Mouse (Mus musculus) limb, embryonic 15.5 days (tissue): ENCODE data around the gene Fan1. TPM values are rescaled to one million over a fixed set of nuclear protein-coding genes. Genes with fewer than 3 reads are reported as not detected.

Experiments
- ATAC-seq: fragments of 200-750 bp; cut with Nextera tagmentation; 2 replicates; pipeline ENCODE4 v1.8.0; 2017; ENCODE audit warnings: low read depth, moderate TSS enrichment; ENCODE audit not compliant: insufficient number of reproducible peaks, low FRiP score, low TSS enrichment
- H3K27ac ChIP-seq: fragments of 300-500 bp; sonication (generic); 2 replicates; pipeline ENCODE4 v1.5.1; 2015; ENCODE audit warnings: moderate library complexity, mild to moderate bottlenecking, inconsistent platforms
- H3K27me3 ChIP-seq: fragments of 300-500 bp; sonication (generic); 2 replicates; pipeline ENCODE4 v1.6.1; 2015; ENCODE audit warnings: inconsistent platforms
- H3K36me3 ChIP-seq: fragments of 300-500 bp; sonication (generic); 2 replicates; pipeline ENCODE4 v1.6.1; 2015; ENCODE audit warnings: inconsistent platforms
- H3K4me1 ChIP-seq: fragments of 300-500 bp; sonication (generic); 2 replicates; pipeline ENCODE4 v1.6.1; 2015; ENCODE audit warnings: inconsistent platforms
- H3K4me2 ChIP-seq: fragments of 300-500 bp; sonication (generic); 2 replicates; pipeline ENCODE4 v1.6.1; 2015; ENCODE audit warnings: mild to moderate bottlenecking, inconsistent platforms
- H3K4me3 ChIP-seq: fragments of 300-500 bp; sonication (generic); 2 replicates; pipeline ENCODE4 v1.5.1; 2015; ENCODE audit warnings: mild to moderate bottlenecking, inconsistent platforms
- H3K9ac ChIP-seq: fragments of 300-500 bp; sonication (generic); 2 replicates; pipeline ENCODE4 v1.6.1; 2015; ENCODE audit warnings: inconsistent platforms
- H3K9me3 ChIP-seq: fragments of 300-500 bp; sonication (generic); 2 replicates; pipeline ENCODE4 v1.6.1; 2016; ENCODE audit warnings: inconsistent platforms
- WGBS: fragments of 180-500 bp; shearing (Covaris S2); methylation state at CpG from one replicate; pipeline ENCODE4 v1.1.7; 2015; 5-methylcytosine and 5-hydroxymethylcytosine counted together
- polyA plus RNA-seq: library from polyadenylated mRNA; unstranded; fragments of >200 nt; fragmentation: Nextera tagmentation; extraction: Ambion mirVana; gene quantifications from 2 replicates; pipeline ENCODE4 v1.2.1, GENCODE M21; 2015

Fan1 gene
- polyA plus RNA-seq, 1 experiment from 2014 or later: 8.0 TPM

- H3K4me2 ChIP-seq: no peak overlapping the region
- H3K4me1 ChIP-seq: peaks cover 6% of the 10 kb centered on the region; the same call in 1 of the 2 replicates
- H3K9me3 ChIP-seq: no peaks in the 10 kb centered on the region
- H3K4me3 ChIP-seq: no peak overlapping the region
- peak overlapping the region; percentile 79 for H3K27ac ChIP-seq
- ATAC-seq: peak; percentile 84
- H3K9ac ChIP-seq: no peak overlapping the region
- H3K36me3 ChIP-seq: peaks cover 84% of the 10 kb centered on the region
- H3K27me3 ChIP-seq: no peaks in the 10 kb centered on the region
- 71% methylated on average over 3 of the region's 3 CpGs for WGBS
These were observed 13.3 kb downstream of the Fan1 start for GRCm38 (mm10) chr7:64360586-64360945.

- no peak overlapping the region for H3K4me3 ChIP-seq
- peak overlapping the region; percentile 79 for H3K27ac ChIP-seq
- no peak overlapping the region for H3K4me2 ChIP-seq
- 77% methylated on average over 20 of the region's 20 CpGs for WGBS
- peak; percentile 78 for ATAC-seq
- no peaks in the 10 kb centered on the region for H3K9me3 ChIP-seq
- no peaks in the 10 kb centered on the region for H3K27me3 ChIP-seq
- H3K36me3 ChIP-seq: peaks cover 83% of the 10 kb centered on the region
- peaks cover 6% of the 10 kb centered on the region; the same call in 1 of the 2 replicates for H3K4me1 ChIP-seq
- H3K9ac ChIP-seq: no peak overlapping the region
These were observed 13.8 kb downstream of the Fan1 start for GRCm38 (mm10) chr7:64359943-64360585.

DNA sequence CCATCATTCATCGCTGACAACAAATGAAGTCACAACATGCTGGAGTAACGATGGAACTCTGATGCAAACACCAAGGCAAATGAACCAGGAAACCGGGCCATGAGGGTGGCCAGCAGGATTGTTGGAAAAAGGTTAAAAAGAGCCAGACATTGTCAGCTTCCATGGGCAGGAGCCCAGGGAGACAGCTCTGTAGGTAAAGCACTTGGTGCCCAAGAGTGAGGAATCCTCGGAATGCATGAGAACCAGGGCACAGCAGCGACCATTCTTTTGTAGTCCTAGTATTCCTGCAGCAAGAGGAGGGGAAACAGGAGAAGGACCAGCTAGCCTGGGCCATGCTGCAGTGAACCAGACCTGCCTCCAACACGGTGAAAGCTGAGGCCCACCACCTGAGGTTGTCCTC is 15.2 kb downstream of the Fan1 start:
- no peak overlapping the region for H3K4me3 ChIP-seq
- H3K4me1 ChIP-seq: peaks cover 6% of the 10 kb centered on the region; the same call in 1 of the 2 replicates
- H3K27me3 ChIP-seq: no peaks in the 10 kb centered on the region
- H3K36me3 ChIP-seq: peaks cover 76% of the 10 kb centered on the region
- WGBS: 83% methylated on average over 6 of the region's 6 CpGs
- no peaks in the 10 kb centered on the region for H3K9me3 ChIP-seq
- H3K4me2 ChIP-seq: no peak overlapping the region
- no peak overlapping the region for H3K9ac ChIP-seq
- H3K27ac ChIP-seq: no peak overlapping the region
- no peak for ATAC-seq

GRCm38 (mm10) chr7:64357405-64357804 is 16.5 kb downstream of the Fan1 start:
- WGBS: 91% methylated on average over 9 of the region's 9 CpGs
- peaks cover 6% of the 10 kb centered on the region; the same call in 1 of the 2 replicates for H3K4me1 ChIP-seq

DNA sequence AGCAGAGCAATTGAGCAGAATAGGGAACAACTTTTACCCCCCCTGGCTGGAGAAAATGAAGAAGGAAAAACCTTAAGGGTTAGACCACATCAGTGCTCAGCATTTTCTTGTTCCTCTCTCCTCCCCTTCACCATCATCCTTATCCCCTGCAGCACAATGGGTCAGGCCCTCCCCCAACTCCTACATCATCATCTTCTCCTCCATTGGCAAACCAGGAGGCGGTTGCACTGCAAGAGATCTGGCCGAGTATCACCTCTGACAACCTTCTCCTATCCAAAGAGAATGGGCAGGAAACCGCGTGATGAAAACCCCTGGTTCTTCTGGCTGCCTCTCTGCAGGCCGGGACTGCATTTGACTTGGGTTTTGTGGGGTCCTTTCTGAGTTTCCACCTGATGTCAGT is 17.2 kb downstream of the Fan1 start:
- Histone ChIP-seq H3K27ac (no peak overlapping the region), H3K4me3 (no peak overlapping the region), H3K9me3 (no peaks in the 10 kb centered on the region), H3K27me3 (no peaks in the 10 kb centered on the region), H3K36me3 (peaks cover 72% of the 10 kb centered on the region), H3K9ac (no peak overlapping the region), H3K4me2 (no peak overlapping the region), H3K4me1 (peaks cover 6% of the 10 kb centered on the region; the same call in 1 of the 2 replicates)
- 91% methylated on average over 5 of the region's 5 CpGs for WGBS
- no peak for ATAC-seq

More at GRCm38 (mm10) chr7:64357405-64357804, 16.5 kb downstream of the Fan1 start:
- no peak overlapping the region for H3K9ac ChIP-seq
- H3K27me3 ChIP-seq: no peaks in the 10 kb centered on the region
- no peak overlapping the region for H3K27ac ChIP-seq
- no peaks in the 10 kb centered on the region for H3K9me3 ChIP-seq
- ATAC-seq: 0 out of 2 replicates have a peak, but pooled peaks have one; percentile 5
- no peak overlapping the region for H3K4me2 ChIP-seq
- H3K36me3 ChIP-seq: peaks cover 75% of the 10 kb centered on the region
- H3K4me3 ChIP-seq: no peak overlapping the region

GRCm38 (mm10) chr7:64354206-64354605 is 19.7 kb downstream of the Fan1 start:
- H3K4me1 ChIP-seq: no peaks in the 10 kb centered on the region
- WGBS: 75% methylated on average over 14 of the region's 14 CpGs
- no peak overlapping the region for H3K27ac ChIP-seq
- no peak overlapping the region for H3K4me2 ChIP-seq
- no peak overlapping the region for H3K4me3 ChIP-seq
- H3K27me3 ChIP-seq: no peaks in the 10 kb centered on the region
- no peak overlapping the region for H3K9ac ChIP-seq
- peaks cover 64% of the 10 kb centered on the region for H3K36me3 ChIP-seq
- no peaks in the 10 kb centered on the region for H3K9me3 ChIP-seq
- ATAC-seq: no peak

DNA sequence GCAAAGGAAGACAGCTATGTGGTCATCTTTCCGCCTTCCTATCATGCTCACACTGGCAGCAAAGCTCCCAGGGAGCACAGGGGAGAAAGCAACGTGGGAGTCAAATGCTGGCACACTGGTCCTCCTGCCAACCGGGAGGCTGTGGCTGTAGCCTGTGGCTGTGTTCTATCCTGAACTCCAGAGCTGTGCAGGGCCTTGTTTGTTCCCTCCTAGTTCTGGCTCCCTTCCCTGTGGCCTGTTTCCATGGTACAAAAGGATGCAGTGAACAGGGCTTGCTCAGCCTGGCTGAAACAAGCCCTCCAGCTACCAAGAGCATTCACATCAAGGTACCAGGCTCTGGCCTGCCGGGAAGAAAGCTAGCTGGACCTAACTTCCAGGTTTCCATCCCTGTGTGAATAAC is 22.8 kb downstream of the Fan1 start:
- 80% methylated on average over 4 of the region's 4 CpGs for WGBS
- H3K36me3 ChIP-seq: peaks cover 62% of the 10 kb centered on the region
- no peak; the same call in 1 of the 2 replicates for ATAC-seq
- H3K4me1 ChIP-seq: no peaks in the 10 kb centered on the region
- H3K27ac ChIP-seq: no peak overlapping the region
- H3K9ac ChIP-seq: no peak overlapping the region
- no peak overlapping the region for H3K4me2 ChIP-seq
- H3K9me3 ChIP-seq: no peaks in the 10 kb centered on the region
- no peak overlapping the region for H3K4me3 ChIP-seq
- H3K27me3 ChIP-seq: no peaks in the 10 kb centered on the region

GRCm38 (mm10) chr7:64349147-64349861 is 24.6 kb downstream of the Fan1 start:
- H3K4me1 ChIP-seq: no peaks in the 10 kb centered on the region
- no peak overlapping the region for H3K9ac ChIP-seq
- ATAC-seq: no peak
- H3K27me3 ChIP-seq: no peaks in the 10 kb centered on the region
- WGBS: 84% methylated on average over 15 of the region's 15 CpGs
- no peak overlapping the region for H3K27ac ChIP-seq
- H3K9me3 ChIP-seq: no peaks in the 10 kb centered on the region
- H3K4me3 ChIP-seq: no peak overlapping the region
- H3K36me3 ChIP-seq: peaks cover 57% of the 10 kb centered on the region
- H3K4me2 ChIP-seq: no peak overlapping the region

DNA sequence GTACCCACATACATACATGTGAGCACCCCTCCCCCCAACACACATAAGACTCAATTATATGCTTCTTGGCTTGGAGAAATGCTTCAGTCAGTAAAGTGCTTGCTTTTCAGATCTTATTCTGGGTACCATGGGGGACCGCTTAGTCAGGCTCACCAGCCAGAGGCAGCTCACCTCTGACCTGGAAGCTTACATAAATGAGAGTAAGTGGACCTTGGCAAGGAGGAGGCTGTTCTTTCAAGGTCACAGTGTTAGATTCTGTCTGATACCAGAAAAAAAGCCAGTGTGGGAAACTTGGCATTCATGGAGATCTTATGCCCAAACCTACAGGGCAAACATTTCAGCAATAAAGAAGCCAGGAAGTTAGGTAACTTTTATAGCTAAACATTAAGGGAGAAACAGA is 26.1 kb downstream of the Fan1 start:
- H3K36me3 ChIP-seq: peaks cover 45% of the 10 kb centered on the region
- H3K4me1 ChIP-seq: no peaks in the 10 kb centered on the region
- no peaks in the 10 kb centered on the region for H3K9me3 ChIP-seq
- 81% methylated on average over 1 of the region's 1 CpGs for WGBS
- no peak overlapping the region for H3K4me3 ChIP-seq
- no peak overlapping the region for H3K4me2 ChIP-seq
- ATAC-seq: no peak
- no peak overlapping the region for H3K27ac ChIP-seq
- no peak overlapping the region for H3K9ac ChIP-seq
- no peaks in the 10 kb centered on the region for H3K27me3 ChIP-seq

GRCm38 (mm10) chr7:64332686-64333085 is 41.2 kb downstream of the Fan1 start:
- ATAC-seq: no peak
- Histone ChIP-seq H3K27ac (no peak overlapping the region), H3K36me3 (peaks cover 52% of the 10 kb centered on the region), H3K4me2 (no peak overlapping the region), H3K27me3 (no peaks in the 10 kb centered on the region), H3K9ac (no peak overlapping the region), H3K4me3 (no peak overlapping the region), H3K4me1 (no peaks in the 10 kb centered on the region), H3K9me3 (no peaks in the 10 kb centered on the region)
- 82% methylated on average over 1 of the region's 1 CpGs for WGBS

- no peaks in the 10 kb centered on the region for H3K9me3 ChIP-seq
- no peaks in the 10 kb centered on the region for H3K4me1 ChIP-seq
- H3K4me2 ChIP-seq: no peak overlapping the region
- no peaks in the 10 kb centered on the region for H3K27me3 ChIP-seq
- H3K9ac ChIP-seq: no peak overlapping the region
- ATAC-seq: no peak
- 87% methylated on average over 3 of the region's 3 CpGs for WGBS
- H3K36me3 ChIP-seq: peaks cover 46% of the 10 kb centered on the region
- no peak overlapping the region for H3K27ac ChIP-seq
- no peak overlapping the region for H3K4me3 ChIP-seq
These were observed 42.6 kb downstream of the Fan1 start for GRCm38 (mm10) chr7:64331309-64331708.

GRCm38 (mm10) chr7:64327486-64327885 is 46.4 kb downstream of the Fan1 start:
- peaks cover 34% of the 10 kb centered on the region for H3K36me3 ChIP-seq
- H3K9ac ChIP-seq: no peak overlapping the region
- ATAC-seq: no peak
- H3K9me3 ChIP-seq: no peaks in the 10 kb centered on the region
- no peak overlapping the region for H3K4me2 ChIP-seq
- H3K4me1 ChIP-seq: no peaks in the 10 kb centered on the region
- no peak overlapping the region for H3K27ac ChIP-seq
- no peak overlapping the region for H3K4me3 ChIP-seq
- H3K27me3 ChIP-seq: no peaks in the 10 kb centered on the region
- WGBS: 87% methylated on average over 4 of the region's 4 CpGs
